Mouse (Mus musculus): ENCODE data around the gene Rad21l.
A peak's percentile ranks its signal among the peaks of the same experiment; 100 is the strongest.

Rad21l gene

DNA sequence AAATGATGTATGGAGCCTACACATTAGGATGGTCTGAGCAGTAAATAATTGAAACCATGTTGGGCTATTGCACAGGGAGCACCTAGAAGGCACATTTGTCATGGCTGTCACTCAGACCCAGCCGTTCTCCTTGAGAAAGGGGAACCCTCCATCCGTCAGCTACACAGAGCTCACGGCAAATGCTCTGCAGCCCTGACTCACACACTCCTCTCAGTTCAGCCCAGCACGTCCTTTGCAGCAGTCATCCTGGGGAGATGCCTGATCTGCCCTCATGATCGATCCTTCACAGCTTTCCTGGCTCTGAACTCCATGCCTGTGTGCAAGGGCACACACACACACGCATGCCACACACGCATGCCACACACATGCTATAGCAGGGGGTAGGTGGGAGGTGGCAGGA is 39.0 kb downstream of the Rad21l start:
- ATAC-seq (ENCODE audit: low TSS enrichment), result peak; percentile 31; the same call in 1 of the 2 replicates

GRCm38 (mm10) chr2:151628011-151628410 is 40.3 kb downstream of the Rad21l start:
- peak; percentile 15; the same call in 1 of the 2 replicates for ATAC-seq (ENCODE audit: low TSS enrichment)

- ATAC-seq (ENCODE audit: low TSS enrichment), result no peak
Measured at GRCm38 (mm10) chr2:151626296-151626695, 42.0 kb downstream of the Rad21l start.

GRCm38 (mm10) chr2:151623776-151624175 is 44.6 kb downstream of the Rad21l start:
- ATAC-seq (ENCODE audit: low TSS enrichment), result no peak

DNA sequence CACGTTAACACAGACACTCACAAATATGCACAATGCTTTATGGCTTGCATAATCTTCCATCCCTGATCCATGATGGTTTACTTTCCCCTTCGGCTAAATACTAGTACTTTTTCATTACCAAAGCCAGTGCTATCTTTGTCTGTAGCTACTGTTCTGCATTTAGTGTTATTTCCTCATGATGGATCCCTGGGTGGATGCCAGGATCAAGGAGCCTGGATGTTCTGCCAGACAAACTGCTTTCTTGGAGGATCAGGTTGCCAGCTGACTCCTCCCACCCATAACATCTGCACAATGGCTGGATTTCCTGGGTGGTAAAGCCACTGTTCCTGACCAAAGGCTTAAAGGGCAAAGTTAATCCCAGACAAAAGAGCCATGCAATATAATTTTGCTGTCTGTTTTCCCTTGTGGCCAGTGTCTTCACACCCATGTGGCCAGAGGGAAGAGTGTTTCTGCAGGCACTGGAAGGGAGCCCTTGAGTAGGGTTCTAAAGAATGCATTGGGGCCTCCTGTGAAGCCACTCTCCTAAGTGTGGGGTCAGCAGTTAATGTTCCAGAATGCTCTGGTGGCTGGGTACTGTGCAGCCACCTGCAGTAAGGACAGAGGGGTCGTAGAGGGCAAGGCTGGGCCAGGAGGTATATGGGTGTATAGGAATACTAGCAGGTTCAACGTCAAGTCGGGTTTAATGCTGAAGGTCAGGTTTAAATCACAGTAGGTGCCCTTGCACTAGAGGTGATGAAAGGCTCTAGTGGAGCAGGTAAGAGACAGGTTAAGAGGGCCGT is 51.6 kb downstream of the Rad21l start:
- peak; percentile 18 for ATAC-seq (ENCODE audit: low TSS enrichment)

DNA sequence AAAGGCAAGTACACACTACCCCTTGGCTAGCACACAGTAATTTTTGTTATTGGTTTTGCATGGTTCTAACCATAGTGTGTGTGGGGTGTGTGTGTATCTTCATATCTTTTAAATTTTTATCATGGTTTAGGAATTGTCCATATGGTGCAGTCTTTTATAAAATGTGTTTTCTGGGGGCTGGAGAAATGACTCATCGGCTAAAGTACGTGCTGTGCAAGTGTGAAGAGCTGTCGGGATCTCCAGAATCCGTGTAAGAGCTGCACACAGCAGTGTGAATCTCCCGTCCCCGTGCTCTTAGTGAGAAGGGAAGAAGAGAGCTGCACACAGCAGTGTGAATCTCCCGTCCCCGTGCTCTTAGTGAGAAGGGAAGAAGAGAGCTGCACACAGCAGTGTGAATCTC is 52.6 kb downstream of the Rad21l start:
- peak; percentile 77 for ATAC-seq (ENCODE audit: low TSS enrichment)

GRCm38 (mm10) chr2:151609974-151610373 is 58.4 kb downstream of the Rad21l start:
- no peak for ATAC-seq (ENCODE audit: low TSS enrichment)

DNA sequence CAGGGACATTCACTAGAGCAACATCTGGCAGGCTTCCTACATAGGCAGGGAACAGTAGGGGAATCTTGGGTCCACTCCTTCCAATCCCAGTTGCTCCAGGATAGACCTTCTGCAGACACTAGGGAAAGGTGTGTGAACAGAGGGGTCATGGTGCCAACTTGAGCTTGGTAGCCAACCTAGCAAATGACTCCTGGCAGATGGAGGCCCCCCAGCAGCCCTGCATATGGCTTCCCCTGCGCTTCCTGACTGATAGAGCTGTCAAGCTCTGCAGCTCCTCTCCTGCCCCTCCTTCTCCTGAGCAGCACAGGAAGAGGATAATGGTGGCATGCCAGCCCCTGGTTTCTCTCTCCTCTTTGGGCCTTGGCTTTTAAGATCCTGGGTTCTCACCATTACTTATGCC is 59.9 kb downstream of the Rad21l start:
- no peak for ATAC-seq (ENCODE audit: low TSS enrichment)

DNA sequence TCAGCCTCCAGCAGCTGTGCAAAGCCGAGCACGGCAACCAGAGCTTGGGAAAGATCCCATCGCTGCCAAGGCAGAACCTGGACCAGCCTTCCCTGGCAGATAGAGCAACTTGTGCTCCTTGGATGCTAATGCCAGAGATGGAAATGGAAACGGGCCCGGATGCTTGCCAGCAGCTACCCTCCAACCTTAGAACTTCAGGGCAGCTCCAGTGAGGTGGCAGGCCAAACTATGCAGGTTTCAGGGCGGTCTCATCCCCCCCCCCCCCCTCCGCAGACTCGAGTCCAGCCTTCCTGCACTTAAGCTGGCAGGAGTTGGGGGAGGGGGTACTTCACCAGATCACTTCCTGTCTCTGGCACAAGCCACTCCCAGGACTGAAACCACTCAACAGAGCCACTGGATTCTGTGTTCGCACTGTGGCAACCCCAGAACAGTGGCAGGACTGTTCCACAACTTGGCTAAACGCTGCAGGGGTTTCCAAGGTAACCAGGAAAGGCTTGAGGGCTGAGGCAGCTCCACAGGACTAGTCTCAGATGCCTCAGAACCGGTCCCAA is 62.8 kb downstream of the Rad21l start:
- ATAC-seq (ENCODE audit: low TSS enrichment), result peak; percentile 73

GRCm38 (mm10) chr2:151603630-151604029 is 64.7 kb downstream of the Rad21l start:
- no peak for ATAC-seq (ENCODE audit: low TSS enrichment)

DNA sequence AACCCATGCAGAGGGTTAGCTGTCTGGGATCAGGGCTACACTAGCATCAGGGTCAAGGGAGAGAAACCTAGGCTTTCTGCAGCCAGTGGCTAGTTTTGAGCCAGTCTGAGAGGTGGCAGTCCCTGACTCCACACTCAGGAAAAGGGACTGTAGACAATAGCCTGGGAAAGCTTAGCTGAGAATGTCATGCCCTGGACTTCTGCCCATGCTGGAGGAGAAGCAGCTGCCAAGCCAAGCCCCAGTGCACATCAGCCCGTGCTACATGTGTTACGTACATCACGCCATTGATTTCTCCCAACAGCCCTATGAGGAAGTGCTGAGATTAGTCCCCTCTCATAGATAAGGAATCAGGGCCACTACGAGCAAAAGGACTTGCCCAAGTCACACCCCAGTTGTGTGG is 66.2 kb downstream of the Rad21l start:
- no peak for ATAC-seq (ENCODE audit: low TSS enrichment)

- peak; percentile 76 for ATAC-seq (ENCODE audit: low TSS enrichment)
Measured at GRCm38 (mm10) chr2:151598068-151598467, 70.3 kb downstream of the Rad21l start.

Data from frontal cortex, adult (tissue).